Mouse (Mus musculus): Measurements from ENCODE around the gene Gm9747.

Gene Gm9747

DNA sequence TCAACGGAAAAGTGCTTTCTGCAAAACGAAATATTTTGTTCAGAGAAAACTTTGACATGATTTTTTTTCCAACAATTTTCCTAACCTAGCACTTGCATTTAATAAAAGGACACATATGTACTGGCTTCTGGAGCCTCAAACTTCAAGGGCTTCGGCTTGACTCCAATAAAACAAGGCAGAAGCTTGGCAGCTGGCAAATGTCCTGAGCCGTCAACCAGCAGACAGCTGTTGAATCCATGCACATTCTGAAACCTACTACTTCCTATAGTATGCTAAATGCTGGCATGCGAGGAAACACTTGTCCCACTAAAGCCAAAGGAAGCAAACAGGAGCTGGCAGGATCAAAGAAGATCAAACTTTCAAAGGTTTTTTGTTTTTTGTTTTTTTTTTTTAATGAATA lies 24.5 kb downstream of the Gm9747 start:
- no peak for DNase-seq (ENCODE audit: low spot score)

DNA sequence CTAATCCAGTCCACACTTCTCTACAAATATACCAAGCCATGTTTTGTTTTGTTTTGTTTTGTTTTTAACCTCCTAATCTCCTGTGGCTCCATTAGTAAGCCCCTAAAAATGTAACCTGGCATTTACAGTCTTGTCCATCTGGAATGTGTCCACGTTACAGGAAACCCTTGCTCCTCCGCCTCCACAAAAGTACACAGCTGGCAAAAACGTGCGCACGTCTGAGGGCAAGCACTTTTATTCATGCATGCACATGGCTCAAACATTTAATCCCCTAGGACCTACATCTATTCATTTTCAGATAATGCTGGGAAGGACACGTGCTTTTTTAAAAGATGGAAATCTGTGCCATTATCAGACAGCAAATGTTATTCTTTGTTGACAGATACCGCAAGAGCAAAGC lies 25.4 kb downstream of the Gm9747 start:
- DNase-seq (ENCODE audit: low spot score), result no peak

- DNase-seq (ENCODE audit: low spot score), result no peak
Observed at GRCm38 (mm10) chr1:82260055-82260454, 27.1 kb downstream of the Gm9747 start.

GRCm38 (mm10) chr1:82261053-82261618 lies 28.2 kb downstream of the Gm9747 start:
- DNase-seq (ENCODE audit: low spot score), result no peak

GRCm38 (mm10) chr1:82261638-82262037 lies 28.7 kb downstream of the Gm9747 start:
- no peak for DNase-seq (ENCODE audit: low spot score)

DNA sequence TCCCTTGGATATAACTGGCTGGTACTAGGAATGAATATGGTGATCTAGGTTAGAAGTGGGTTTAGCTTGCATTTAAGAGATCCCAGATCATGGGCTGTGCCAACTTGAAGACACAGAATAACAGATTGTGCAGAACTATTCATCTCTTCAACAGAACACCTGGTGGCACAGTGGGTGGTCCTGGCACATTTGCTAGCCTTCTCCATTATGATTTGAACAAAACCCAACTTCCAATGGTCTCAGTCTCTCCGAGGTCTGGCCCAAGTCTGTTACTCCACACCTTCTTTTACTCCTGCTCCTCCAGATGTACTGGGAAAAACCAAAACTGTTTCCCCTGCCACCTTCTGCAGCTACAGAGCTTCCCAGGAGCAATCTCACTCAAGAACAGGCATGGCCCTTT lies 29.4 kb downstream of the Gm9747 start:
- DNase-seq (ENCODE audit: low spot score), result no peak

GRCm38 (mm10) chr1:82267547-82267946 lies 34.6 kb downstream of the Gm9747 start:
- no peak for DNase-seq (ENCODE audit: low spot score)

DNA sequence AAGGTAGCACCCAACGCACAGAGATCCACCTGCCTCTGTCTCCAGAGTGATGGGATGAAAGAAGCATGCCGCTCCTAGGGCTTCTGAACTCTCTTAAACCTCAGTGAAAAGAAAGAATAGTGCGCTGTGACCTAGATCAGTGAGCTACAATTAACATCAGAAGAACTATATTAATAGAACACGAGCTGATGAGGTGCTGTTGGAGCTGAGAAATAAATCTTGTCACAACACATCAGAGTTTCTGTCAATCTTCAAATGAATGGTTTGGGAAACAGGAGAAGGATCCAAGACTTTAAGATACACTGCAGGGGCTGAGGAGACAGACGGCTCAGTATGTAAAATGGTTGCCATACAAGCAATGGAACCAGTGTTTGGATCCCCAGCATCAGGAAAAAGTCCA lies 39.3 kb downstream of the Gm9747 start:
- DNase-seq (ENCODE audit: low spot score), result no peak

GRCm38 (mm10) chr1:82273529-82273928 lies 40.6 kb downstream of the Gm9747 start:
- DNase-seq (ENCODE audit: low spot score), result no peak

DNA sequence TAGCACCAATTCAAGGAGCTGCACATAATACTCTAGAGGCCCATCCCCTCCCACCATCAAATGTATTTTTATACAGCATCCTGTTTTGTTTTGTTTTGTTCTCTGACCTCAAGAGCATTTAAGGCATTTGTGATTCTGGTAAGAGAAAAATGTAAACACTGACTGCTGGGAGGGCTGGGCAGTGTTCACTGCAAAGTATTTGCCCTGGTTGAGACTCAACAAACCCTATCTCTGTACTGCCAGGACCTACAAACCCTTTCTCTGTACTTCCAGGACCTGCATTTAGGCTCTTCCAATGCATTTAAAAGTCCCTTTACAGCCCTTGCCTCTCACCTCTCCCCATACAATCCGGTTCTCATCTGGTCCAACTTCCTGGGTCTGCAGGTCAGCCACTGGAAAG lies 41.4 kb downstream of the Gm9747 start:
- no peak for DNase-seq (ENCODE audit: low spot score)

GRCm38 (mm10) chr1:82279768-82280167 lies 46.9 kb downstream of the Gm9747 start:
- no peak for DNase-seq (ENCODE audit: low spot score)

GRCm38 (mm10) chr1:82281823-82282222 lies 48.9 kb downstream of the Gm9747 start:
- DNase-seq (ENCODE audit: low spot score), result no peak

- DNase-seq (ENCODE audit: low spot score), result peak; percentile 77
Observed at GRCm38 (mm10) chr1:82282992-82283611, 50.2 kb downstream of the Gm9747 start.

DNA sequence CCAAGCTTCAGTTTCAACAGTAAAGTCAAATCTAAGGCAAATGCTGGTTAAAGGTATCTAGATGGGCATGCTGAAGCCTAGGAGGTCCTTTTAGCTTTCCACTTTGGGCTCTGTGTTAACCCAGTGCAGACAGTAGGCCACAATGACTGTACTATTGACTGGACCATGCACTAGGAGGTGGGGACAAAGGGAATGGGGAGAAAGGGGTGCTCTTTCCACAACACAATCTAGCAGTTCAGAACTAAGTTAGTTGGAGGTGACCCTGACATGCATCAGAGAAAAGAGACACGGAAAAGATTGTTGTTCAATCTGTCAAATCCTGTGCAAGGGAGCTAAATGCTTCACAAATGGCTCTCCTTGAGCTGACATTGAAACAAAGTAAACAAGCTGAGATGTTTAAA lies 51.0 kb downstream of the Gm9747 start:
- DNase-seq (ENCODE audit: low spot score), result peak; percentile 24

DNA sequence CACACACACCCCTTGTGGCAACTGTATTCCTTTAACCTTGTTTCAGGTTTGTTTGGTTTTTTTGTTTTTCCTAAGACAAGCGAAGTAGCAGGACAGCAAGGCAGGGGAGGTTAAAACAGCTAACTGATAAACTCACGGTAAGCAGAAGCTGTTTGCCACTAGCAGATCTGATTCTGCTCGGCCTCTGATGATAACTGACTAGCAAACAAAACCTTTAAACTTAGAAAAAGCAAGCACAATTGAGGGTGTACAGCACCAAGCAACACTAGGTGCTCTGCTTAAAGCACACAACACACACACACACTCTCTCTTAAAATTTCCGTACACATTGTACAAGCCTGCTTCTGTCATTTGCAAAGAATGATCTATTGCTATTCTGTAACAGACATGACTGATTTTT lies 51.5 kb downstream of the Gm9747 start:
- no peak for DNase-seq (ENCODE audit: low spot score)
